Mouse (Mus musculus) midbrain, postnatal 0 days (tissue): ENCODE measurements at regions not wholly inside any gene's neighbourhood (a gene's known extent, or its start where the extent isn't known, plus 50 kb on each side); places are given as distances from the start of the nearest gene placed in this dataset.
A peak's percentile ranks its signal among the peaks of the same experiment; 100 is the strongest.

Experiments
- ATAC-seq: fragments of 200-750 bp; cut with Nextera tagmentation; 2 replicates; pipeline ENCODE4 v1.8.0; 2017; ENCODE audit warnings: moderate number of reproducible peaks, mild to moderate bottlenecking, moderate TSS enrichment, moderate library complexity; ENCODE audit not compliant: low FRiP score
- DNase-seq: peaks from one replicate; pipeline ENCODE4 v3.0.0-alpha.2; 2015; ENCODE audit warnings: low spot score
- H3K27ac ChIP-seq: fragments of 300-500 bp; sonication (generic); 2 replicates; pipeline ENCODE4 v1.5.1; 2014; ENCODE audit warnings: low read depth, mild to moderate bottlenecking, low read length, mixed read lengths
- H3K27me3 ChIP-seq: fragments of 300-500 bp; sonication (generic); 2 replicates; pipeline ENCODE4 v1.6.1; 2014; ENCODE audit warnings: low read length, control low read depth, mixed read lengths; ENCODE audit not compliant: insufficient read depth
- H3K36me3 ChIP-seq: fragments of 300-500 bp; sonication (generic); 2 replicates; pipeline ENCODE4 v1.6.1; 2014; ENCODE audit warnings: low read length, control low read depth, mixed read lengths; ENCODE audit not compliant: insufficient read depth
- H3K4me1 ChIP-seq: fragments of 300-500 bp; sonication (generic); 2 replicates; pipeline ENCODE4 v1.6.1; 2014; ENCODE audit warnings: mild to moderate bottlenecking, control low read depth, antibody characterized with exemption, low read length, mixed read lengths; ENCODE audit not compliant: insufficient read depth
- H3K4me2 ChIP-seq: fragments of 300-500 bp; sonication (generic); 2 replicates; pipeline ENCODE4 v1.6.1; 2014; ENCODE audit warnings: low read depth, mild to moderate bottlenecking, low read length, mixed read lengths; ENCODE audit not compliant: poor library complexity, severe bottlenecking
- H3K4me3 ChIP-seq: fragments of 300-500 bp; sonication (generic); 2 replicates; pipeline ENCODE4 v1.5.1; 2014; ENCODE audit warnings: low read depth, mild to moderate bottlenecking, low read length, moderate library complexity
- H3K9ac ChIP-seq: fragments of 300-500 bp; sonication (generic); replicated peaks from 2 replicates; pipeline ENCODE4 v1.6.1; 2014; ENCODE audit warnings: mild to moderate bottlenecking, low read length, moderate library complexity, mixed read lengths; ENCODE audit not compliant: poor library complexity, severe bottlenecking
- H3K9me3 ChIP-seq: fragments of 300-500 bp; sonication (generic); 2 replicates; pipeline ENCODE4 v1.6.1; 2016; ENCODE audit warnings: low read length, control low read depth
- CTCF ChIP-seq: IDR thresholded peaks from 2 replicates; pipeline ENCODE4 v1.5.1; 2016; ENCODE audit warnings: antibody characterized with exemption, mild to moderate bottlenecking
- WGBS: fragments of 180-500 bp; shearing (Covaris S2); extraction: QIAGEN DNeasy Blood & Tissue Kit; methylation state at CpG from one replicate; pipeline ENCODE4 v1.1.7; 2014; 5-methylcytosine and 5-hydroxymethylcytosine counted together

DNA sequence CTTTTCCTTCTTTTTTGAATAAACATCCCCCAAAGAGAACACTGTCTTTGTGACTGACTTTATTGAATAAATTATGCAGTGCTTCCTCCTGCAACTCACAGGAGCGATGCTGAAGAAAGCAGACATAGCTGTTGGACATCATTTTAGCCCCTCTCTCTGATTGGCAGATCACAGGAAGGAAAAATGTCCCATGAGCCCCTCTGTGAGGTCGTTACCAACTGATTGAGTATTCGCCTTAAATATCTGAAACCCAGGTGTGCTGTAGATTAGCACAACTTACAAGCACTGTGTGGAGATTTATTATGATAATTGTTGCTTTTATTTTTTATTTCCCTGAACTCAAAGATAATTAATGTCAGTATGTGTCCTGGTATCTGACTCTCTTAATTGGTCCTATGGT, 1582.4 kb upstream of the Tenm2 start:
- TF ChIP-seq CTCF: no peak
- DNase-seq: no peak
- Histone ChIP-seq H3K36me3 (no peaks in the 10 kb centered on the region), H3K4me3 (no peak overlapping the region), H3K9me3 (no peaks in the 10 kb centered on the region), H3K27me3 (no peaks in the 10 kb centered on the region), H3K9ac (no peak overlapping the region), H3K27ac (no peak overlapping the region), H3K4me1 (no peaks in the 10 kb centered on the region), H3K4me2 (no peak overlapping the region)
- WGBS: 49% methylated on average over 3 of the region's 3 CpGs
- ATAC-seq: no peak

GRCm38 (mm10) chr11:38783548-38783947, 1547.8 kb upstream of the Tenm2 start:
- Histone ChIP-seq H3K27ac (no peak overlapping the region), H3K4me2 (no peak overlapping the region), H3K4me1 (no peaks in the 10 kb centered on the region), H3K9ac (no peak overlapping the region), H3K27me3 (no peaks in the 10 kb centered on the region), H3K9me3 (no peaks in the 10 kb centered on the region), H3K4me3 (no peak overlapping the region), H3K36me3 (no peaks in the 10 kb centered on the region)
- 74% methylated on average over 4 of the region's 4 CpGs for WGBS
- no peak for DNase-seq
- ATAC-seq: no peak
- TF ChIP-seq CTCF: no peak

- H3K4me3 ChIP-seq: no peak overlapping the region
- 44% methylated on average over 1 of the region's 1 CpGs for WGBS
- DNase-seq (no peak), ATAC-seq (no peak)
- H3K27ac ChIP-seq: no peak overlapping the region
- H3K4me2 ChIP-seq: no peak overlapping the region
- H3K9ac ChIP-seq: no peak overlapping the region
- H3K27me3 ChIP-seq: no peaks in the 10 kb centered on the region
- no peaks in the 10 kb centered on the region for H3K36me3 ChIP-seq
- TF ChIP-seq CTCF: no peak
- no peaks in the 10 kb centered on the region for H3K4me1 ChIP-seq
- no peaks in the 10 kb centered on the region for H3K9me3 ChIP-seq
These were observed 1543.8 kb upstream of the Tenm2 start for GRCm38 (mm10) chr11:38779585-38779984.

- H3K4me3 ChIP-seq: no peak overlapping the region
- no peak overlapping the region for H3K9ac ChIP-seq
- 66% methylated on average over 2 of the region's 2 CpGs for WGBS
- no peaks in the 10 kb centered on the region for H3K27me3 ChIP-seq
- H3K9me3 ChIP-seq: no peaks in the 10 kb centered on the region
- ATAC-seq (no peak), DNase-seq (no peak)
- no peak overlapping the region for H3K27ac ChIP-seq
- no peaks in the 10 kb centered on the region for H3K36me3 ChIP-seq
- H3K4me2 ChIP-seq: no peak overlapping the region
- no peaks in the 10 kb centered on the region for H3K4me1 ChIP-seq
- TF ChIP-seq CTCF: no peak
These were observed 1526.5 kb upstream of the Tenm2 start for GRCm38 (mm10) chr11:38762241-38762640.

DNA sequence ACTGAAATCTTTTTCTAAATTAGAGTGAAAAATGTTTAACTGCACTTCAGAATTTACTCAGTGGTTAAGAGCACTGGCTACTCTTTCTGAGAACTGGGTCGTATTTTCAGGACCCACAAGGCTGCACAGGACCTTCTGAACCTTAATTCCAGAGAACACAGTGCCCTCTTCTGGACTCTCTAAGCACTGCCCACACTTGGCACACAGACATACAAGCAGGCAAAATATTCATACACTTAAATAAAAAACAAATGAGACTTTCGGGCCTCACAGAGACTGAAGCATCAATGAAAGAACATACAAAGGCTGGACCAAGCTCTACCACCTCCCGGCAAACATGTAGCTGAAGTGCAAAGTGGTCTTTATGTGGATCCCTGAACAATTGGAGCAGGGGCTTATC, 1511.8 kb upstream of the Tenm2 start:
- no peaks in the 10 kb centered on the region for H3K36me3 ChIP-seq
- no peak overlapping the region for H3K4me2 ChIP-seq
- no peaks in the 10 kb centered on the region for H3K9me3 ChIP-seq
- no peaks in the 10 kb centered on the region for H3K27me3 ChIP-seq
- no peaks in the 10 kb centered on the region for H3K4me1 ChIP-seq
- no peak overlapping the region for H3K9ac ChIP-seq
- ATAC-seq (no peak), DNase-seq (peak; percentile 36)
- peak; percentile 63 for TF ChIP-seq CTCF
- no peak overlapping the region for H3K4me3 ChIP-seq
- no peak overlapping the region for H3K27ac ChIP-seq
- 40% methylated on average over 3 of the region's 3 CpGs for WGBS

DNA sequence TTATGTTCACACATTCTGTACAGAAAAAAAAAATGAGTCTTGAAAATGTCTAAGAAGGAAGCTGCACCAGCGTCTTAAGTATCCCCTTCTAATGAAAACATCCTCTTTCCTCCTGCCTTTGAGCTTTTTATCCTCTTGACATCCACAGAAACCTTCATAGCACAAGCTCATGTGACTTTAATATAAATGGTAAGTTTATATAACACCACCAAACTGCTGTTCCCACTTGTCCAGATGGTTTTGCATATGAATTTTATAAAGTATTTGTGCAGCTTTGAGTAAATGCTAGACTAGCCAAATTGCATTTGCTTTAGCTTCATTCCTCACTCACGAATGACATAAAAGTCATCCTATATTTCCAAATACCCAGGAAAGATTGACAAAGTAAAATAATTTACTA, 1493.3 kb upstream of the Tenm2 start:
- WGBS: 54% methylated on average over 2 of the region's 2 CpGs

GRCm38 (mm10) chr11:38715697-38716096, 1479.9 kb upstream of the Tenm2 start:
- H3K9ac ChIP-seq: no peak overlapping the region
- 87% methylated on average over 3 of the region's 3 CpGs for WGBS
- no peak for TF ChIP-seq CTCF
- DNase-seq (no peak), ATAC-seq (no peak)
- no peak overlapping the region for H3K27ac ChIP-seq
- H3K4me3 ChIP-seq: no peak overlapping the region
- H3K4me1 ChIP-seq: no peaks in the 10 kb centered on the region
- no peaks in the 10 kb centered on the region for H3K36me3 ChIP-seq
- no peak overlapping the region for H3K4me2 ChIP-seq
- H3K9me3 ChIP-seq: no peaks in the 10 kb centered on the region
- no peaks in the 10 kb centered on the region for H3K27me3 ChIP-seq

More for the DNA sequence above, 1493.3 kb upstream of the Tenm2 start:
- DNase-seq (no peak), ATAC-seq (no peak)
- H3K4me1 ChIP-seq: no peaks in the 10 kb centered on the region
- H3K4me2 ChIP-seq: no peak overlapping the region
- no peaks in the 10 kb centered on the region for H3K9me3 ChIP-seq
- H3K27ac ChIP-seq: no peak overlapping the region
- no peaks in the 10 kb centered on the region for H3K27me3 ChIP-seq
- H3K36me3 ChIP-seq: no peaks in the 10 kb centered on the region
- no peak overlapping the region for H3K9ac ChIP-seq
- no peak for TF ChIP-seq CTCF
- no peak overlapping the region for H3K4me3 ChIP-seq
